Mouse (Mus musculus) stomach, embryonic 15.5 days (tissue): ENCODE measurements around the gene Slx4ip. TPM values are rescaled to one million over a fixed set of nuclear protein-coding genes. Genes with fewer than 3 reads are reported as not detected.
A peak's percentile ranks its signal among the peaks of the same experiment; 100 is the strongest.

Experiments
- ATAC-seq: fragments of 200-750 bp; cut with Nextera tagmentation; 2 replicates; pipeline ENCODE4 v1.8.0; 2017; ENCODE audit warnings: low read depth, moderate number of reproducible peaks, moderate TSS enrichment; ENCODE audit not compliant: insufficient read depth, low FRiP score
- H3K27ac ChIP-seq: fragments of 300-500 bp; sonication (generic); 2 replicates; pipeline ENCODE4 v1.5.1; 2015; ENCODE audit warnings: mild to moderate bottlenecking, inconsistent platforms
- H3K27me3 ChIP-seq: fragments of 300-500 bp; sonication (generic); replicated peaks from 2 replicates; pipeline ENCODE4 v1.6.1; 2015; ENCODE audit warnings: inconsistent platforms
- H3K36me3 ChIP-seq: fragments of 300-500 bp; sonication (generic); 2 replicates; pipeline ENCODE4 v1.6.1; 2015; ENCODE audit warnings: inconsistent platforms
- H3K4me1 ChIP-seq: fragments of 300-500 bp; sonication (generic); 2 replicates; pipeline ENCODE4 v1.6.1; 2015; ENCODE audit warnings: inconsistent platforms
- H3K4me2 ChIP-seq: fragments of 300-500 bp; sonication (generic); 2 replicates; pipeline ENCODE4 v1.6.1; 2015; ENCODE audit warnings: mild to moderate bottlenecking, inconsistent platforms
- H3K4me3 ChIP-seq: fragments of 300-500 bp; sonication (generic); replicated peaks from 2 replicates; pipeline ENCODE4 v1.5.1; 2015; ENCODE audit warnings: inconsistent platforms
- H3K9ac ChIP-seq: fragments of 300-500 bp; sonication (generic); 2 replicates; pipeline ENCODE4 v1.6.1; 2015; ENCODE audit warnings: inconsistent platforms
- H3K9me3 ChIP-seq: fragments of 300-500 bp; sonication (generic); 2 replicates; pipeline ENCODE4 v1.6.1; 2016; ENCODE audit warnings: inconsistent platforms
- WGBS: fragments of 180-500 bp; shearing (Covaris S2); methylation state at CpG from one replicate; pipeline ENCODE4 v1.1.7; 2015; 5-methylcytosine and 5-hydroxymethylcytosine counted together
- polyA plus RNA-seq: library from polyadenylated mRNA; unstranded; fragments of >200 nt; fragmentation: Nextera tagmentation; extraction: Ambion mirVana; gene quantifications from 2 replicates; pipeline ENCODE4 v1.2.1, GENCODE M21; 2015

Slx4ip gene
- polyA plus RNA-seq, 1 experiment from 2014 or later, result 6.6 TPM

GRCm38 (mm10) chr2:137093298-137093630, 202.2 kb downstream of the Slx4ip start:
- Histone ChIP-seq H3K27ac (no peak overlapping the region), H3K9me3 (no peaks in the 10 kb centered on the region), H3K4me1 (no peaks in the 10 kb centered on the region), H3K4me2 (no peak overlapping the region), H3K4me3 (no peak overlapping the region), H3K9ac (no peak overlapping the region), H3K36me3 (peaks cover 33% of the 10 kb centered on the region), H3K27me3 (no peaks in the 10 kb centered on the region)
- WGBS, result 84% methylated on average over 7 of the region's 7 CpGs
- no peak for ATAC-seq

DNA sequence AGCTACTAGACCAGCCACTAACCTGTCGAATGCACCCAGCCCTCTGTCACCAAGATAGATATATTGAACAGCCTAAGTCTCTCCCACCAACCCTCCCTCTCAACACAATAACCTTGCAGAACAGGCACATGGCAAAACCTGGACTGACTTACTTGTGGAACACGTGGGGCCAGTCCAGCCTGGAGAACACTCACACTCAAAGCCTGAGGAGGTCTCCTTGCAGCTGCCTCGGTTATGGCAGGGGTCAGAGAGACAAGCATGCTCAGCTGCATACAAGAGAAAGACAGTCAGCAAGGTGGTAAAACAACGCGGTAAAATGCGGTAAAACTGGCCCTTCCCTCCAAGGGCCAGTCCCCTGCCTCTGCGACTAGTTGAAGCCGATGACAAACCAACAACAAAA, 203.3 kb downstream of the Slx4ip start:
- Histone ChIP-seq H3K27me3 (no peaks in the 10 kb centered on the region), H3K4me3 (no peak overlapping the region), H3K4me1 (peaks cover 5% of the 10 kb centered on the region), H3K36me3 (peaks cover 33% of the 10 kb centered on the region), H3K4me2 (no peak overlapping the region), H3K27ac (no peak overlapping the region), H3K9ac (no peak overlapping the region), H3K9me3 (no peaks in the 10 kb centered on the region)
- 81% methylated on average over 8 of the region's 8 CpGs for WGBS
- ATAC-seq, result no peak

- no peaks in the 10 kb centered on the region for H3K27me3 ChIP-seq
- WGBS, result 25% methylated on average over 5 of the region's 5 CpGs
- peaks cover 24% of the 10 kb centered on the region for H3K36me3 ChIP-seq
- 0 out of 2 replicates have a peak overlapping the region, but pooled peaks have one; percentile 8 for H3K27ac ChIP-seq
- H3K9me3 ChIP-seq, result no peaks in the 10 kb centered on the region
- H3K9ac ChIP-seq, result no peak overlapping the region
- peaks cover 12% of the 10 kb centered on the region for H3K4me1 ChIP-seq
- ATAC-seq, result no peak
- no peak overlapping the region for H3K4me3 ChIP-seq
- H3K4me2 ChIP-seq, result no peak overlapping the region
Observed at GRCm38 (mm10) chr2:137096981-137097460, 206.0 kb downstream of the Slx4ip start.

GRCm38 (mm10) chr2:137098269-137099035, 207.4 kb downstream of the Slx4ip start:
- Histone ChIP-seq H3K4me2 (no peak overlapping the region), H3K9me3 (no peaks in the 10 kb centered on the region), H3K36me3 (peaks cover 16% of the 10 kb centered on the region), H3K4me3 (no peak overlapping the region), H3K27me3 (no peaks in the 10 kb centered on the region), H3K9ac (no peak overlapping the region), H3K4me1 (peaks cover 12% of the 10 kb centered on the region), H3K27ac (peak overlapping the region; percentile 55)
- WGBS, result 46% methylated on average over 11 of the region's 11 CpGs
- peak; percentile 40; the same call in 1 of the 2 replicates for ATAC-seq

GRCm38 (mm10) chr2:137099211-137099734, 208.3 kb downstream of the Slx4ip start:
- 24% methylated on average over 6 of the region's 6 CpGs for WGBS
- peaks cover 11% of the 10 kb centered on the region; the same call in 1 of the 2 replicates for H3K36me3 ChIP-seq
- peaks cover 12% of the 10 kb centered on the region for H3K4me1 ChIP-seq

GRCm38 (mm10) chr2:137101074-137101473, 210.1 kb downstream of the Slx4ip start:
- WGBS, result 50% methylated on average over 5 of the region's 5 CpGs
- no peak overlapping the region for H3K4me2 ChIP-seq
- H3K27ac ChIP-seq, result no peak overlapping the region
- H3K4me3 ChIP-seq, result no peak overlapping the region
- H3K9me3 ChIP-seq, result no peaks in the 10 kb centered on the region
- peaks cover 14% of the 10 kb centered on the region for H3K36me3 ChIP-seq
- H3K27me3 ChIP-seq, result no peaks in the 10 kb centered on the region
- H3K9ac ChIP-seq, result no peak overlapping the region
- no peak; the same call in 1 of the 2 replicates for ATAC-seq
- H3K4me1 ChIP-seq, result peaks cover 12% of the 10 kb centered on the region

More at GRCm38 (mm10) chr2:137099211-137099734, 208.3 kb downstream of the Slx4ip start:
- Histone ChIP-seq H3K9me3 (no peaks in the 10 kb centered on the region), H3K27ac (peak overlapping the region; percentile 55), H3K27me3 (no peaks in the 10 kb centered on the region), H3K9ac (no peak overlapping the region), H3K4me2 (no peak overlapping the region), H3K4me3 (no peak overlapping the region)
- no peak for ATAC-seq

DNA sequence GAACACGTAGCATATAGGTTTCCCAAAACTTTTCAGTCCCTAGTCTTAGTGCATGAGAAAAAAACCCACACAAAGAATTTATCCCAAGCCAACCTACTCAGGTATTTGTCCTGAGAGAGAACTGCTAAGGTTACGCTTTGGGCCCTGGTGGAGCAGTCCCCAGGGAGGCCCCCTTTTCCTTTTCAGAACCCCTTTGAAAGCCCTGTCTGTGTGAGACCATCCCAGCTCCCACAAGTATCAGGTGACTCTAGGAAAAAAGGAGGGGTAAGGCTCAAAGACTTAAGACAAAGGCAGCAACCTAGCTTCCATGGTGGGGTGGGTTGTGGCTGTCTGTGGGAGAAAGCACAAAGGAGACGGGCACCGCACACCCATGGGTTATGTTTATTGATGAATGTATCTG, 216.2 kb downstream of the Slx4ip start:
- peaks cover 46% of the 10 kb centered on the region for H3K4me1 ChIP-seq
- H3K36me3 ChIP-seq, result peaks cover 4% of the 10 kb centered on the region; the same call in 1 of the 2 replicates
- H3K9me3 ChIP-seq, result no peaks in the 10 kb centered on the region

GRCm38 (mm10) chr2:137107946-137108345, 216.9 kb downstream of the Slx4ip start:
- H3K4me1 ChIP-seq, result peaks cover 52% of the 10 kb centered on the region
- H3K9ac ChIP-seq, result no peak overlapping the region
- no peak overlapping the region for H3K4me2 ChIP-seq
- no peaks in the 10 kb centered on the region for H3K9me3 ChIP-seq
- H3K27ac ChIP-seq, result peak overlapping the region; percentile 75; the same call in 1 of the 2 replicates
- WGBS, result 52% methylated on average over 8 of the region's 8 CpGs
- peaks cover 4% of the 10 kb centered on the region; the same call in 1 of the 2 replicates for H3K36me3 ChIP-seq
- no peak for ATAC-seq
- H3K4me3 ChIP-seq, result no peak overlapping the region
- H3K27me3 ChIP-seq, result no peaks in the 10 kb centered on the region

More for the DNA sequence above, 216.2 kb downstream of the Slx4ip start:
- 73% methylated on average over 4 of the region's 4 CpGs for WGBS
- H3K4me2 ChIP-seq, result no peak overlapping the region
- no peaks in the 10 kb centered on the region for H3K27me3 ChIP-seq
- H3K27ac ChIP-seq, result peak overlapping the region; percentile 36; the same call in 1 of the 2 replicates
- H3K4me3 ChIP-seq, result no peak overlapping the region
- ATAC-seq, result no peak
- H3K9ac ChIP-seq, result no peak overlapping the region

DNA sequence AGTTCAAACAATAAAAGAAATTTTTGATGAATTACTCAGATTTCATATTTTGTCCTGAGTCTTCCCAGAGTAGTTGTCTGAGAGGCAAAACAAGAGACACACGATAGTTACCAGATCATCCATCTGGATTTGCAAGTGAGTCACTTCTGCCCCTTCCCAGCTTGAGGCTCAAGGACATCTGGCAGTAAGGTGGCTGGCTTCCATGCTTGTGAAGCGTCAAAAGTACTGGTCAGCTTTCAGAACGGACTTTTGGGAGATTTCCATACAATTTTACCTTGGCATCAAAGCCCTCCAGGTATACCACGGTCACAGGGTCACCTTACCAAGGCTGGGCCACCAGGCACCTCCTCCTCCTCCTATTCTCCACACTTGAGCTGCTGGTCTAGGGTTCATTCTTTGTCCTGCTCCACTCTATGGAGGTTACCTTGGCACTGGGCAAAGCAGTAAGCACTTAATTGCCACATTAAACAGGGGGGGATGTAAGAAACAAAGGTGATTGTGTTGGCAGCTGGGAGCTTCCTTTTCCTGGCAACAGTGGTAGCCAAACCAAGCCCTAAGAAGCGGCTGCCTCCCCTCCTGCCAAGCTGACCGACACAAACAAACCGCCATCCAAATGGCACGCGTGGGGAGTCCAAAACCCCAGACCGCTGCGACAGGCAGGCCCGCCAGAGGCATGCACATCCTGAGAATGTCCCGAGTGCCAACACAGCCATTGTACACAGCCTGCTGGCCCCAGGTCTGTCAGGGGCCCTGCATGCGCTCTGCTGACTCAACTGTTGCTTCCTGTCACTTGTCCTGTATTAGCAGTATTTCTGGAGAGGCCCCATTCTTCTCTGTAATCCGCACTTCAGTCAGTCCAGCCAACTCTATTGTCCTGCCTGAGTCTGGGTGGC, 218.5 kb downstream of the Slx4ip start:
- H3K36me3 ChIP-seq, result peaks cover 4% of the 10 kb centered on the region; the same call in 1 of the 2 replicates
- WGBS, result 68% methylated on average over 15 of the region's 15 CpGs
- H3K4me1 ChIP-seq, result peaks cover 60% of the 10 kb centered on the region
- H3K9ac ChIP-seq, result no peak overlapping the region
- H3K27ac ChIP-seq, result peak overlapping the region; percentile 75; the same call in 1 of the 2 replicates
- no peak for ATAC-seq
- no peak overlapping the region for H3K4me3 ChIP-seq
- no peaks in the 10 kb centered on the region for H3K27me3 ChIP-seq
- H3K4me2 ChIP-seq, result peak overlapping the region; percentile 31
- H3K9me3 ChIP-seq, result no peaks in the 10 kb centered on the region

DNA sequence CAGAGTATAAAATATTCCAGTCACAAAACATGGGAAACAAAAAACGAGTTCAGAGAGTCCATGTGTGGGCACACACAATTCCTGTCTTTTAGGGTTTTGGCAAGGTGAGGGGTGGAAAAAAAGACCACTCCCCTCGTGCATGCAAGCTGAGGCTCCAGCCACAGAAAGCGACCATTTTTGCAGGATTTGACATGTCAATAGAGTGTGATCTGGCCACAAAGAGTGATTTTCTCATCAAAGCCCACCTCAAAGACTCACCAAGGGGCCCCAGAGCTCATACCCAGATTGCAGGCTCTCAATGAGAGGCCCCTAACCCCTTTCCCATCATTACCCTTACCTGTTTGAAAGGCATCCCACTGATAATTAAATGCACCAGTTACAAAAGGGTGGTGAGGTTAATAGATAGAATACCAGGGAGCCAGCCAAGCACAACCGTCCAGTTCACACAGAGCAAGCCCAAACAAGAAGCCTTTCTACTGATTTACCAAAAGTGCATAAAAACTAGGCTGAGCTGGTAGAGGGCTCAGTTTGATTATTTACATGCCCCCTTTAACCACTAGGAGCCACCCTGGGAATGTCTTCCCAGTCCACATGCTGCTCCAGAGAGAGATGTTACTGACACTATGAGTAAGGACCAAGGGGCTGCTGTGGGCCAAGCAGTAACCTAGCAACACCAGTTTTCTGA, 219.3 kb downstream of the Slx4ip start:
- H3K9ac ChIP-seq, result no peak overlapping the region

More for the DNA sequence above, 219.3 kb downstream of the Slx4ip start:
- no peak overlapping the region for H3K4me3 ChIP-seq
- H3K4me1 ChIP-seq, result peaks cover 60% of the 10 kb centered on the region
- H3K27ac ChIP-seq, result peak overlapping the region; percentile 41; the same call in 1 of the 2 replicates
- H3K4me2 ChIP-seq, result peak overlapping the region; percentile 9; the same call in 1 of the 2 replicates
- no peaks in the 10 kb centered on the region for H3K9me3 ChIP-seq
- WGBS, result 62% methylated on average over 4 of the region's 4 CpGs
- no peaks in the 10 kb centered on the region for H3K27me3 ChIP-seq
- ATAC-seq, result no peak
- no peaks in the 10 kb centered on the region; the same call in 1 of the 2 replicates for H3K36me3 ChIP-seq
